Mouse (Mus musculus) heart, embryonic 14.5 days (tissue): ENCODE results near the gene Rtkn2. TPM values are rescaled to one million over a fixed set of nuclear protein-coding genes. Genes with fewer than 3 reads are reported as not detected.

Experiments used
- ATAC-seq: fragments of 200-750 bp; cut with Nextera tagmentation; 2 replicates; pipeline ENCODE4 v1.8.0; 2017; ENCODE audit warnings: low read depth, moderate TSS enrichment; ENCODE audit not compliant: insufficient number of reproducible peaks, insufficient read depth, low FRiP score
- H3K27ac ChIP-seq, 2 experiments: fragments of 200-500 bp in 1 of 2; fragments of 300-500 bp in 1 of 2; sonication (generic) in 1 of 2; replicated peaks in 1 of 2; 2 replicates each; pipeline ENCODE4 v1.5.1; 2012 to 2014; ENCODE audit warnings: low read depth in 2 of 2, low read length in 2 of 2, control low read depth in 1 of 2, mild to moderate bottlenecking in 1 of 2, mixed read lengths in 1 of 2; ENCODE audit not compliant: control insufficient read depth in 1 of 2, insufficient read depth in 1 of 2
- H3K27me3 ChIP-seq: fragments of 300-500 bp; sonication (generic); 2 replicates; pipeline ENCODE4 v1.6.1; 2014; ENCODE audit warnings: mild to moderate bottlenecking, low read length, control low read depth; ENCODE audit not compliant: control insufficient read depth, insufficient read depth
- H3K36me3 ChIP-seq: fragments of 300-500 bp; sonication (generic); 2 replicates; pipeline ENCODE4 v1.6.1; 2014; ENCODE audit warnings: mild to moderate bottlenecking, control low read depth, low read length, mixed read lengths; ENCODE audit not compliant: control insufficient read depth, insufficient read depth
- H3K4me1 ChIP-seq, 2 experiments: fragments of 200-500 bp in 1 of 2; fragments of 300-500 bp in 1 of 2; sonication (generic) in 1 of 2; 2 replicates each; pipeline ENCODE4 v1.6.1; 2012 to 2014; ENCODE audit warnings: low read length in 2 of 2, control low read depth in 1 of 2, mixed read lengths in 1 of 2; ENCODE audit not compliant: control insufficient read depth in 2 of 2, insufficient read depth in 2 of 2
- H3K4me2 ChIP-seq: fragments of 300-500 bp; sonication (generic); 2 replicates; pipeline ENCODE4 v1.6.1; 2014; ENCODE audit warnings: mild to moderate bottlenecking, low read length
- H3K4me3 ChIP-seq, 2 experiments: fragments of 200-500 bp in 1 of 2; fragments of 300-500 bp in 1 of 2; sonication (generic) in 1 of 2; 2 replicates each; pipeline ENCODE4 v1.5.1; 2012 to 2014; ENCODE audit warnings: low read length in 2 of 2, mild to moderate bottlenecking in 2 of 2, control low read depth in 1 of 2, low read depth in 1 of 2, moderate library complexity in 1 of 2; ENCODE audit not compliant: control insufficient read depth in 1 of 2, insufficient read depth in 1 of 2
- H3K9ac ChIP-seq: fragments of 300-500 bp; sonication (generic); 2 replicates; pipeline ENCODE4 v1.6.1; 2014; ENCODE audit warnings: mild to moderate bottlenecking, low read length
- H3K9me3 ChIP-seq: fragments of 300-500 bp; sonication (generic); 2 replicates; pipeline ENCODE4 v1.6.1; 2016; ENCODE audit warnings: low read length, control low read depth; ENCODE audit not compliant: control insufficient read depth
- WGBS: fragments of 180-500 bp; shearing (Covaris S2); extraction: QIAGEN DNeasy Blood & Tissue Kit; methylation state at CpG from one replicate; pipeline ENCODE4 v1.1.7; 2014; 5-methylcytosine and 5-hydroxymethylcytosine counted together
- polyA plus RNA-seq: library from polyadenylated mRNA; unstranded; fragments of >200 nt; fragmentation: Nextera tagmentation; extraction: Ambion mirVana; gene quantifications from 2 replicates; pipeline ENCODE4 v1.2.1, GENCODE M21; 2014

Gene Rtkn2
- polyA plus RNA-seq, 1 experiment from 2014 or later, result 7.3 TPM

DNA sequence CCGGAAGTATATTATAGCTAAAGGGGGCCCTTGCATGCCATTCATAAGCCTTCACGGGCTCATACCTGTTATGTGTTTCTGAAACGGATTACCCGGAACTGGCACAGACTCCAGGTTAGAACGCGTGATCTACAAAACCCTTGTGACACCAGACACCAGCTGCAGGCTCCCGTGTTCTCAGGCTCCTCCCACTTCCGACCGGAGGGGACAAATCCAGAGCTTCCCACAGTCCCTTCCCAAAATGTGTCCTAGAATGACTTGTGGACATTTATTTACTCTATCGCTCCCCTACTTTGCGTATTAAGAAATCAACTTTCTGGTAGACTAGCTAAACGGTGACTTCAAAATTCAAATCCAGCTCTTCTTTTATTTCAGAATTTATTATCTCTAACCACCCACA is 94.9 kb downstream of the Rtkn2 start:
- 83% methylated on average over 12 of the region's 12 CpGs for WGBS

DNA sequence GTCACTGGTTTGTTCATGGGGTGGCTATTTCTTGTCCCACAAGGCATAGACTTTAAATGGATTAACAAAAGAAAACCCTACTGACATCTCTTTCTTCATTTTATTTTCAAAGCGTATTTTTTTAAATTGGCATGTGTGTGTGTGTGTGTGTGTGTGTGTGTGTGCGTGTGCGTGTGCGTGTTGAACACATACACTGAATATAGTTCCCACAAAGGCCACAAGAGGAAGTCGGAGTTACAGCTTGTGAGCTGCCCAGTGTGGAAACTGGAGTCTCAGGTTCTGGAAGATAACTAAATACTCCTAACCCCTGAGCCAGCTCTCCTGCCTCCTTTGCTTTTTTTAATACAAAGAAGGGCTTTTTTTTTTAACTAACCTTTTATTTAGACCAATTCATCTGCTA is 95.8 kb downstream of the Rtkn2 start:
- H3K27me3 ChIP-seq, result no peaks in the 10 kb centered on the region
- no peak overlapping the region for H3K4me2 ChIP-seq
- H3K9ac ChIP-seq, result no peak overlapping the region
- 89% methylated on average over 5 of the region's 5 CpGs for WGBS
- no peak overlapping the region for H3K27ac ChIP-seq
- peaks cover 3% of the 10 kb centered on the region; the same call in 1 of the 2 replicates for H3K9me3 ChIP-seq
- no peaks in the 10 kb centered on the region for H3K36me3 ChIP-seq
- H3K4me3 ChIP-seq, result no peak overlapping the region
- peaks cover 2 to 5% of the 10 kb centered on the region in 2 experiments; a peak in 2 of 4 replicates for H3K4me1 ChIP-seq
- no peak for ATAC-seq

More for the DNA sequence above, 94.9 kb downstream of the Rtkn2 start:
- Histone ChIP-seq H3K4me3 (no peak overlapping the region), H3K4me2 (no peak overlapping the region), H3K27me3 (no peaks in the 10 kb centered on the region), H3K36me3 (no peaks in the 10 kb centered on the region), H3K9ac (no peak overlapping the region), H3K4me1 (no peaks in the 10 kb centered on the region), H3K9me3 (peaks cover 3% of the 10 kb centered on the region; the same call in 1 of the 2 replicates), H3K27ac (no peak overlapping the region)
- no peak for ATAC-seq

DNA sequence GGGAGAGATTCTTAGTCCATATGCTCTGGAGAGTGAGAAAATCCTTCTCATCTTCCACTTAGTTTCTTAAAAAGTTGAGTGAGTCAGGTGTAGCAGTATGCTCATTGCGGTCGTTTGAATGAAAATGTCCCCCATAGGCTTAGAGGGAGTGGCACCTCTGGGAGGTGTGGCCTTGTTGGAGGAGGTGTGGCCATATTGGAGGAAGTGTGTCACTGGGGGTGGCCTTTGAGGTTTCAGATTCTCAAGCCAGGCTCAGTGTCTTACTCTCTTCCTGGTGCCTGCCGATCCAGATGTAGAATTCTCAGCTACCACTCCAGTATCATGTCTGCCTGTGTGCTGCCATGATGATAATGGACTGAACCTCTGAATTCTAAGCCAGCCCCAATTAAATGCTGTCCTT is 99.3 kb downstream of the Rtkn2 start:
- Histone ChIP-seq H3K9me3 (peaks cover 2% of the 10 kb centered on the region; the same call in 1 of the 2 replicates), H3K4me1 (peaks cover 2 to 12% of the 10 kb centered on the region in 2 experiments; a peak in 3 of 4 replicates), H3K27me3 (no peaks in the 10 kb centered on the region), H3K4me2 (no peak overlapping the region), H3K9ac (no peak overlapping the region), H3K4me3 (no peak overlapping the region), H3K36me3 (no peaks in the 10 kb centered on the region), H3K27ac (no peak overlapping the region)
- WGBS, result 94% methylated on average over 3 of the region's 3 CpGs
- no peak for ATAC-seq

DNA sequence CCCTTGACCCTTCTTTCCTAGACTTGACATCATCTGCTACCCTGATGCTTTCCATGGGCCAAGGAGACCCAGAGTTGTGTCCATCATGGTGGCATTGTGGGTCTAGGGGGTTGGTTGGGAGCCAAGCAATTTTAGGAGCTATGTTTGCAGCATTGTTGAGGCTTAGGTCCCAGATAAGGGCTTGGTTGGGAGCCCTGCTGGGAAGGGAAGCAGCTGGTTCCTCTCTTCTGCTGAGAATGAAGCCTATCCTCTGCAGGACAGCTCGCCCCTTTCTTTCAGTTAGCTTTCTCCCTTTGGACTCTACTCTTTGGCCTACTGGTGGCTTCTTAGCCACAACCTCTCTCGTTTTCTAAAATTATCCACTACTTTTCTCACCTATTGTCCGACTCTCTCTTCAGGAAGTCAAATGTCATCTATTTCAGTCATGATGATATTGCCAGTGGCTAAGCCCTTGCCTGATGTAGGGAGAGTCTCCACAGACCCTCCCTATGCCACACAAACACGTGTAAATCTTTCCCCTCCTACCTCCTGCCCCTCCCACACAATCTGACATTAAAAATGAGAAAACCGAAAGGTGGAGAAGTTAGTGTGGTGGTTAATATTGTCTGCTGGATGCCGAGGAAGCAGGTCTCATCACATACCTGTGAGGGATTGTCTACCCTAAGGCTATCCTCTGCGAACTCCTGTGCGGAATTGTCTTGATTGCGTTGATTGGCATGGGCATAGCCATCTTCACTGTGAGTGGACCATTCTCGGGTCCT is 100.7 kb downstream of the Rtkn2 start:
- Histone ChIP-seq H3K9me3 (no peaks in the 10 kb centered on the region), H3K36me3 (no peaks in the 10 kb centered on the region), H3K9ac (no peak overlapping the region), H3K4me1 (peaks cover 2 to 12% of the 10 kb centered on the region in 2 experiments; a peak in 3 of 4 replicates), H3K4me3 (no peak overlapping the region), H3K4me2 (no peak overlapping the region), H3K27me3 (no peaks in the 10 kb centered on the region), H3K27ac (no peak overlapping the region)
- 69% methylated on average over 10 of the region's 10 CpGs for WGBS
- no peak for ATAC-seq

DNA sequence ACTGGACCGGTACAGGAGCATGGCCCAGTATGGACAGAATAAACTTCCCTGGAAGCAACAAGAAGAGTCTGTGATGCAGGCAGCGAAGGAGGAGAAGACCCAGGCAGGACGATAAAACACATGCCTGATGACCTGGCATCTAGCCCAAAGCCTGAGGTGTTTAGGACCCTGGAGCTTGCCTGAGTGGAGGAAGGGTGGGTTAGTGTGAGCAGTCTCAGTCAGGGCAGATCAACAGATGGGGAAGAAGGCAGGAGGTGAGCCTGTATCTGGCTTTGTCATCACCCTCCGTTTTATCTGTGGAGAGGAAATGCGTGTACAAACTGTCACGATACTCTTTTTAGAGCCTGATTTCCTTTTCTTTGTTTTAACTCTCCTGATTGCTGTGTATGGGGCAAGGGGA is 102.3 kb downstream of the Rtkn2 start:
- WGBS, result 34% methylated on average over 6 of the region's 6 CpGs
- ATAC-seq, result no peak

DNA sequence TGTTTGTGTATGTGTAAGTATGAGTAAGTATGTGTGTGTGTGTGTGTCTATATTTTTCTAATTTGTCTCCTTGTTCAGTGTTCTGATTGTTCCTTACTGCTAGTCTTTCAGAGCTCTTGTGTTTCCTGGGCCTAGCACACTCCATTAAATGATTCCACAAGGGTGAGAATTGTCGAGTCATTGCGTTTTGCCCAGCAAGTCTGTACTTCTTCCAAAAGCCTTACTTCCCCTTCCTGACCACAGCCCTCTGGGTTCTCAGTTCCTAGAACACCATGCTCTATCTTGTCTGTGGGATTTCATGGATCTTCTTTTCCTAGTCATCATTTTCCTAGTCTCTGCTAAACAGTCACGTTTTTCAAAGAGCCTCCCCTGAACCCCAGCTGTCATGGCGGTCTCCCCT is 106.2 kb downstream of the Rtkn2 start:
- Histone ChIP-seq H3K9ac (no peak overlapping the region), H3K9me3 (no peaks in the 10 kb centered on the region), H3K36me3 (no peaks in the 10 kb centered on the region), H3K27me3 (no peaks in the 10 kb centered on the region), H3K27ac (no peak overlapping the region), H3K4me2 (no peak overlapping the region), H3K4me3 (no peak overlapping the region), H3K4me1 (peaks cover 6 to 14% of the 10 kb centered on the region in 2 experiments)
- 73% methylated on average over 4 of the region's 4 CpGs for WGBS
- no peak for ATAC-seq

More for the DNA sequence above, 102.3 kb downstream of the Rtkn2 start:
- Histone ChIP-seq H3K4me1 (peaks cover 2 to 12% of the 10 kb centered on the region in 2 experiments; a peak in 3 of 4 replicates), H3K36me3 (no peaks in the 10 kb centered on the region), H3K27me3 (no peaks in the 10 kb centered on the region), H3K9ac (no peak overlapping the region), H3K4me3 (no peak overlapping the region), H3K4me2 (peak overlapping the region; percentile 27; the same call in 1 of the 2 replicates), H3K9me3 (no peaks in the 10 kb centered on the region), H3K27ac (no peak overlapping the region)

DNA sequence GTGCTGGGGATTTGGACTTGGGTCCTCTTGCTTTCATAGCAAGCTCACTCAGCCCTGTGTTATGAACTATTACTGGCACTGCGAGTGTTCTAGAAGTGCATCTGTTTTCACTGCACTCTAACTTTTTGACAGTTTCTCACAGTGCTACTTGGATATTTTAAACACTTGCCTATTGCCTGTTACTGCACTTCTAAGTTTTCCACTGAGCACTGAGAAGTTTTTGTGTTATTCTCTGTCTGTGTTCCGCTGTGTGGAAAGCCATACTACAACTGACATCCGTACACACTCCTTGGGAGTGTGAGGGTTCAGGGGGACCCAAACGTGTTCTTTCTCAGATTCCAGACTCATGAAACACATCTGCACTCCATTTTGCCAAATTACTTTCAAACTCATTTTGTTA is 107.6 kb downstream of the Rtkn2 start:
- H3K4me1 ChIP-seq, result peaks cover 15 to 22% of the 10 kb centered on the region in 2 experiments
- H3K27me3 ChIP-seq, result no peaks in the 10 kb centered on the region
- H3K9ac ChIP-seq, result no peak overlapping the region
- WGBS, result 78% methylated on average over 4 of the region's 4 CpGs
- H3K9me3 ChIP-seq, result no peaks in the 10 kb centered on the region
- no peak for ATAC-seq
- no peak overlapping the region for H3K4me2 ChIP-seq
- no peak overlapping the region for H3K4me3 ChIP-seq
- no peaks in the 10 kb centered on the region; the same call in 1 of the 2 replicates for H3K36me3 ChIP-seq
- H3K27ac ChIP-seq, result no peak overlapping the region
